Mouse (Mus musculus): ENCODE results near the gene Pygb. TPM values are rescaled to one million over a fixed set of nuclear protein-coding genes. Genes with fewer than 3 reads are reported as not detected.

The Pygb gene
- polyA plus RNA-seq, 1 experiment from 2014 or later = 212 TPM

DNA sequence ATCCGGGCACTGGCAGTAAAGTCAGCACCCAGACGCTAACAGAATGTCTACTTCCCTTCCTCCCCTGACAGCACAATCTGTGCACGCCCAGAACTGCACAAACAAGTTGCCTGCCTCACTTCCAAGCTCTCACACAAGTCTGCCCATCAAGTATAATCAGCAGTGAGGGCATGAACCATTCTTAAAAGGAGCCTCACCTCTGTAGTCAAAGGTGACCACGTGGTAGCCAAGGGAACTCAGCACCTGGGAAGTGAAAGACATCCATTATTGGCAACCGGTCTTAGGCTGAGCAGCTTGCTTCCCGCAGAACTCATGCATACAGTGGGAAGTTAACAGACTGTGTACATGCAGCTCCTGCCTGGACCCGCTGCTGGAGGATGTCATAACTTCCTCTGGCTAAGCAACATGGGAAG, 55.5 kb downstream of the Pygb start:
- H3K4me2 ChIP-seq = no peak overlapping the region
- H3K4me3 ChIP-seq = no peak overlapping the region
- no peak overlapping the region for H3K9ac ChIP-seq
- ATAC-seq (replicated peaks; ENCODE audit: insufficient number of reproducible peaks, insufficient read depth, low FRiP score, low read depth) = no peak
- no peaks in the 10 kb centered on the region for H3K27me3 ChIP-seq
- H3K4me1 ChIP-seq (replicated peaks) = peaks cover 2% of the 10 kb centered on the region; the same call in 1 of the 2 replicates
- WGBS = 69% methylated on average over 7 of the region's 7 CpGs
- no peak overlapping the region for H3K27ac ChIP-seq
- no peaks in the 10 kb centered on the region for H3K9me3 ChIP-seq (replicated peaks)
- no peaks in the 10 kb centered on the region for H3K36me3 ChIP-seq

DNA sequence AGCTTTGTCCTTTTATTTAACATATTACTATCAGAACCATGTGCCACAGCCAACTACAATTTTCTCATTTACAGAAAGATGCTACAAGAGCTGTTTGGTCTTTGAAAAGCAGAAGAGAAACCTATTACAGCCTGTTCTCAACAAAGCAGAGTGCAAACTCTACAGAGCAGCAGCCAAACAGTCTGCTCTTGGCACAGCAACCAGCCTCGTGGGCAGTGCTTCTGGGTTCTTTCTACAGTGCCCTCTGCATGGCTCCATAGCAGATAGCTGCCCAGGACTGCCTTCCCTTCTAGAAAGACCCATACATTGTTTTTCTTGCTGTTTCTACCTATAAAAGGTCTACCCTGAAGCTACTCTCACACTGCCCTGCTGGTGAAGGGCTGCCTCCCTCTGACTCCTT, 58.3 kb downstream of the Pygb start:
- H3K4me1 ChIP-seq (replicated peaks) = peaks cover 2% of the 10 kb centered on the region; the same call in 1 of the 2 replicates
- no peak overlapping the region for H3K9ac ChIP-seq
- H3K4me3 ChIP-seq = no peak overlapping the region
- H3K36me3 ChIP-seq = no peaks in the 10 kb centered on the region
- no peak overlapping the region for H3K4me2 ChIP-seq
- H3K9me3 ChIP-seq (replicated peaks) = no peaks in the 10 kb centered on the region
- 81% methylated on average over 1 of the region's 1 CpGs for WGBS
- no peaks in the 10 kb centered on the region for H3K27me3 ChIP-seq
- no peak for ATAC-seq (replicated peaks; ENCODE audit: insufficient number of reproducible peaks, insufficient read depth, low FRiP score, low read depth)
- no peak overlapping the region for H3K27ac ChIP-seq

DNA sequence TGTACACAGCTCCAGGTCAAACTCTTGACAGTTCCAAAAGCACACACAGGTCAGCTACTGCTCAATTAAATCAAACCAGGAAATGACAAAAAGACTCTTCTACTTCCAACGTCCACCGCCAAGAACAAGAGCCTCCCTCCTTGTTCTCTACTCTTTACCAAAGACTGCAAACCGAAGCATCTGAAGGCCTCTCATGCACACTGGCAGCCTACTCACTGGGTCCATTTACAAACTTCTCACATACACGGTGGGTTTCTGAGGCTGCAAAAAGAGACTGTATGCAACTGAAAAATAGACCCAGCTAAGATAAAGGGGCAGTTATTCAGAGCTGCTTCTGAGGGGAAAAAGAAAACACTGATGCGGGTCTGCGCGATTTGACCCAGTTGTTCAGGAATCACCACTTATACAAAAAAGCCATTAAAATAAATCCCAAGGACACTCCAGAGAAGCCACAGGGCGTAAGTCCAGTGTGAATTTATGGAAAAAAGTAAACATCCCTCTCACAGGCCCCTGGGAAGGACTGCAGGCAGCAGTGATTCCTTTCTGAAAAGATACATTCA, 61.0 kb downstream of the Pygb start:
- no peak overlapping the region for H3K4me3 ChIP-seq
- H3K27ac ChIP-seq = no peak overlapping the region
- no peaks in the 10 kb centered on the region for H3K27me3 ChIP-seq
- no peak overlapping the region for H3K9ac ChIP-seq
- no peak for ATAC-seq (replicated peaks; ENCODE audit: insufficient number of reproducible peaks, insufficient read depth, low FRiP score, low read depth)
- 83% methylated on average over 8 of the region's 8 CpGs for WGBS
- H3K9me3 ChIP-seq (replicated peaks) = no peaks in the 10 kb centered on the region
- H3K36me3 ChIP-seq = no peaks in the 10 kb centered on the region
- no peak overlapping the region for H3K4me2 ChIP-seq
- H3K4me1 ChIP-seq (replicated peaks) = peaks cover 2% of the 10 kb centered on the region; the same call in 1 of the 2 replicates

DNA sequence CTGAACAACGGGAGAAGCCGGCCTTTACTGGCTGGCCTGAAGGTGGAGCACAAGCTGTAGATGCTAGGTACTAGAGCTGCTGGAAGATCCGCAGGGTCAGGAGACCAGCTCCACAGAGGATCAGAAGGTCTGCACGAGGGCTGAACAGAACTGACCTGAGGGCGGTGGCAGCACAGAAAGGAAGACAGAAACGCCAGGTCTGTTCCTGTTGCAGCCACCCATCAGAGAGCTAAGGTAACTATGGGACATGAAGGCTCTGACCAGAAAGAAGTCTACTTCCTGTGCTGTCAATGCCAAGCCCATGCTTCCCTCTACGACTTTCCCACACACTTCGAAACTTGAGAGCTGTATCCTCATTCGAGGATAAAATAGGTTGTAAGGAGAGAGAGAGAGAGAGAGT, 64.7 kb downstream of the Pygb start:
- Histone ChIP-seq H3K27me3 (no peaks in the 10 kb centered on the region), H3K4me2 (no peak overlapping the region), H3K4me3 (no peak overlapping the region), H3K9me3 (replicated peaks) (no peaks in the 10 kb centered on the region), H3K36me3 (no peaks in the 10 kb centered on the region), H3K9ac (no peak overlapping the region), H3K4me1 (replicated peaks) (peaks cover 2% of the 10 kb centered on the region; the same call in 1 of the 2 replicates), H3K27ac (no peak overlapping the region)
- no peak for ATAC-seq (replicated peaks; ENCODE audit: insufficient number of reproducible peaks, insufficient read depth, low FRiP score, low read depth)
- WGBS = 51% methylated on average over 9 of the region's 9 CpGs

DNA sequence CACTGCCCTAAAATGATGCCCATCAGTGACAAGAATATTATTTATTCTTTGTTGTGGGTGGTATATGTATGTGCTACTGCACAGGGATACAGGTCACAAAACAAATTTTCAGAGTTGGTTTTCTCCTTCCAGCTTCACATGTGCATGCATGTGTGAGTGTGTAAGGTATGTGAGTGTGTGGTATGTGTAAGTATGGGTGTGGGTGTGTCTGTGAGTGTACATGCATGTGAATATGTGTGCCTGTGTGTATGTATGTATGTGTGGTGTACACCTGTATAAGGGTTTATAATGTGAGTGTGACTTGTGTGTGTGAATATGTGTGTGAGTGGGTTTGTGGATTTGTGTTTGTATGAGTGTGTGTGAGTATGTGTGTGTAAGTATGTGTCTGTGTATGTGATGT, 68.7 kb downstream of the Pygb start:
- H3K27me3 ChIP-seq = no peaks in the 10 kb centered on the region
- H3K4me3 ChIP-seq = no peak overlapping the region

DNA sequence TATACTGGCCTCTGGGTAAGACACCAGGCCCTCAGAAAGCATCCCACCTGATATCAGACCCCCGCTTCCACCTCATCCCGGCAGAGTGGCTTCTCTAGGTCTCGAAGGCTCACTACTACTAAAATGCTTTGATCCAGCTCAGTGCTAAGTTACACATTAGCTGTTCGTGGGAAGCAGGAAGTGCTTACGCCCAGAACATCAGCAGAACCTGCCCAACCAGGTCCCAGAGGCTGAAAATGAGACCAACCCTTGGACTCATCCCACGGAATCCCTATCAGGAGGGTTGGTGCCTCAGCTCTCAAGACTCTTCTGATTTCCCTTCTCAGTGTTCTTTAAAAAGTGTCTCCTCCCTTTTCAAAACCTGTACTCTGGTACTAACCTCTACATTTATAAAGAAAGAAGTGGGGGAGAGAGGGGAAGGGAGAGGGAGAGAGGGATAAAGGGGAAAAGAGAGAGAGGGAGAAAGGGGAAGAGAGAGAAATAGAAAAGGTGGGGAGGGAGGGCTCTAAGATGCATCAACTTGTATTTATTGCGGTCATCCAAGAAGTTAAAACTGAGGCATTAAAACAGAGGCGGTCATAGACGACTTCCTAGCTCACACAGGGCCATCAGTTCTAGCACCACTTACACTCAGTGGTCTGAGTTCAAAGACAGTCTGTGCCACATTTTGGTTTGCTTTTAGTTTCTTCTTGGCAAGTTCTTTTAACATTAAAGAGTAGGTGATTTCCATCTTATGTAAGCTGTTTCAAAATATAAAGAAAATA, 72.4 kb downstream of the Pygb start:
- Histone ChIP-seq H3K36me3 (no peaks in the 10 kb centered on the region), H3K4me2 (no peak overlapping the region), H3K9ac (no peak overlapping the region), H3K4me1 (replicated peaks) (no peaks in the 10 kb centered on the region), H3K27me3 (no peaks in the 10 kb centered on the region), H3K9me3 (replicated peaks) (no peaks in the 10 kb centered on the region), H3K4me3 (no peak overlapping the region), H3K27ac (no peak overlapping the region)
- ATAC-seq (replicated peaks; ENCODE audit: insufficient number of reproducible peaks, insufficient read depth, low FRiP score, low read depth) = no peak
- 74% methylated on average over 9 of the region's 9 CpGs for WGBS

More for the DNA sequence above, 68.7 kb downstream of the Pygb start:
- Histone ChIP-seq H3K4me1 (replicated peaks) (no peaks in the 10 kb centered on the region), H3K36me3 (no peaks in the 10 kb centered on the region), H3K9ac (no peak overlapping the region), H3K4me2 (no peak overlapping the region), H3K9me3 (replicated peaks) (no peaks in the 10 kb centered on the region), H3K27ac (no peak overlapping the region)
- no peak for ATAC-seq (replicated peaks; ENCODE audit: insufficient number of reproducible peaks, insufficient read depth, low FRiP score, low read depth)

DNA sequence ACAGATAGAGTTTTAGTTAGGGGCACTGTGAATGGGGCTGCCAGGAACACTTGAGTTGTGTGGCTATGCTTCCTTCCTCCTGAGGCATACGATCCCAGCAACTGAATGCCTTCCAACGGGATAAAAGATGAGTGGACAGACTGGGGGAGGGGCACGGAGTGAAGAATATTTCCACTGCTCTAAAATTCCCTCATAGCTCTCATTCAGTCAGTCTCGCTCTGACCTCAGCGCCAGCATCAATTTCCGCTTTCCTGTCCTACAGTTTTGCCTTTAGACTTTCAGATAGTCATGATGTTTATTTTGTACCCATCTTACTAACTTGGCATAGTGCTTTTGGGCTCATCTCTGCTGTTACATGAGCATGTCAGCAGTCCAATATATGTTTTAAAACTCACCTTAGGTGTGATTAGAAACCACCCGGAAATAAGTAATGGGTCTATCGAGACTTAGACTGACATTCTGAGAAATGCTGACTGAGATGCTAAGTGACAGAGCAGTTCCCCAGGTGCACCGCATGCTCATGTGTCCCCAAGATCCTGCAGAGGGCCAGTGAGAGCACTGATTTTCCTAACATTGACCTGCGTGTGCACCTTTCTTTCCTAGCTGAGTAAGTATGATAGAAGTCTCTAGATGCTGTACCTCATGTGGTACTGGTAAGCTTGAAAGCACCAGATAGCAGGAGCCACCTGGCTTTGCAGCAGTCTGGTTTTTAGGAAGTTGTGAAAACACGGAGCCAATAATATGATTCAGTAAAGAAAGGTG, 73.4 kb downstream of the Pygb start:
- Histone ChIP-seq H3K4me1 (replicated peaks) (no peaks in the 10 kb centered on the region), H3K27me3 (no peaks in the 10 kb centered on the region), H3K9me3 (replicated peaks) (no peaks in the 10 kb centered on the region), H3K4me2 (no peak overlapping the region), H3K9ac (no peak overlapping the region), H3K4me3 (no peak overlapping the region), H3K36me3 (no peaks in the 10 kb centered on the region), H3K27ac (no peak overlapping the region)
- no peak for ATAC-seq (replicated peaks; ENCODE audit: insufficient number of reproducible peaks, insufficient read depth, low FRiP score, low read depth)
- 70% methylated on average over 11 of the region's 11 CpGs for WGBS

DNA sequence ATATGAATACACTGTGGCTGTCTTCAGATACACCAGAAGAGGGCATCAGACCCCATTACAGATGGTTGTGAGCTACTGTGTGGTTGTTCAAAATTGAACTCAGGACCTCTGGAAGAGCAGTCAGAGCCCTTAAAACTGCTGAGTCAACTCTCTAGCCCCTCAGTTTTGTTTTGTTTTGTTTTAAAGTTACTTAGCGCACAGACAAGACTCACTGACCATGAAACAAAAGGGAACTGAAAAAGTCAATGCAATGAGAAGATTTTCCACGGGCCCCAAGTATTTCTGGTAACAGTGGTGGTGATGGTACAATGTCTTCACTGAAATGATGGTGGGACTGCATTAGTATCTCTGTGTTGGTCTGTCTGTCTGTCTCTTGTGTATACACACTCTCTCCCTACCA, 74.6 kb downstream of the Pygb start:
- WGBS = 79% methylated on average over 2 of the region's 2 CpGs
- no peak for ATAC-seq (replicated peaks; ENCODE audit: insufficient number of reproducible peaks, insufficient read depth, low FRiP score, low read depth)
- no peaks in the 10 kb centered on the region for H3K27me3 ChIP-seq

DNA sequence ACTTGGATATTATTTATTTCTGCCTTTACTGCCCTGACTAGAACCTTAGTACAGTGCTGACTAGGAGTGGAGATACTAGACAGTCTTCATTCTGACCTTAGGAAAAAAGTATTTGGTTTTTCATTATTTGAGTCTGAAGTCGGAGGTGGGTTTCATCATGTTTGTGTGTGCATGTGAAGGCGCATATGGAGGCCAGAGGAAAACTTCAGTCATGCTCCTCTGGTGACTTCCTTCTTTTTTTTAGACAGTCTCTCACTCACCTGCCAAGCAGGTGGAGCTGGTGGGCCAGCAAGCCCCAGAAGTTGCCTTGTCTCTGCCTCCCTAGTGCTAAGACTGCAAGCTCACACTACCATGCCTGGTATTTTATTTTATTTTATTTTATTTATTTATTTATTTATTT, 80.5 kb downstream of the Pygb start:
- Histone ChIP-seq H3K36me3 (no peaks in the 10 kb centered on the region), H3K4me1 (replicated peaks) (no peaks in the 10 kb centered on the region), H3K9ac (no peak overlapping the region), H3K27ac (no peak overlapping the region), H3K4me2 (no peak overlapping the region), H3K27me3 (no peaks in the 10 kb centered on the region), H3K9me3 (replicated peaks) (no peaks in the 10 kb centered on the region), H3K4me3 (no peak overlapping the region)
- WGBS = 96% methylated on average over 2 of the region's 2 CpGs
- ATAC-seq (replicated peaks; ENCODE audit: insufficient number of reproducible peaks, insufficient read depth, low FRiP score, low read depth) = no peak

More for the DNA sequence above, 74.6 kb downstream of the Pygb start:
- Histone ChIP-seq H3K4me3 (no peak overlapping the region), H3K9me3 (replicated peaks) (no peaks in the 10 kb centered on the region), H3K27ac (no peak overlapping the region), H3K4me2 (no peak overlapping the region), H3K9ac (no peak overlapping the region), H3K4me1 (replicated peaks) (no peaks in the 10 kb centered on the region), H3K36me3 (no peaks in the 10 kb centered on the region)

DNA sequence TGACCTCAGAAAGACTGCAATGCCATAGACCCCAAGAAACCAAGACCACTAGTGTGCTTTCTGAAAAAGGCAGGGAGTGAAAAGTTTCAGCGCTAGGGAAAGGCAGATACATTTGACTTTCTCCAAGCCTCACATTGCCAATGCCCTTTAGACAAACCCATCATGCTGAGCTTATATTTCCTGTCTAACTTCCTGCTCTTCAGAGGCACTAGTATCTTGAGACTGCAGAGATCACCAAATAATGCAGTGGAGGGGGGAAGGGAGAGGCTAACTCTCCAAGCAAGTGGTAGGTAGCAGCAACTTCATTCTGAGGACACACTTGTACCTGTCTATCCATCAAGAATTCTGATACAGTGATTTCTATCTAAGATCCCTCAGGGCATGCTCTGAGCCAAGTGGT, 82.9 kb downstream of the Pygb start:
- WGBS = 79% methylated on average over 1 of the region's 1 CpGs

DNA sequence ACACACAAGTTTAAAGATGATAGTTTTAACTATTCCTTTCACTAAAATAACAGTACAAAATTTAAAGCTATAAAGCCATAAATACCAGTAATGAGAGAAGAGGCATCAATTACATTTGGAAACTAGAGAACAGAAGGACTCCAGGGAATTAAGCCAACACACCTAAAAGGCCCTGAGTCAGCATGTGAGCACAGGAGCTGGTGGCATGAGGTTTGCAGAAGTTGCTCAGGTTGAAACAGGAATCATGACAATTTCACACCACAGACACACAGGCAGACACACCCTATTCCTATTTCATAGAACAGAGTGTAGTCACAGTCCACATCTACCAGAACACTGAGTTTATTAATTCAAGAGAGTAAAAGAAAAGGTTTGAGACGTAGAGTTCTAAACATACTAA, 88.0 kb downstream of the Pygb start:
- peaks cover 5% of the 10 kb centered on the region; the same call in 1 of the 2 replicates for H3K4me1 ChIP-seq (replicated peaks)
- no peak overlapping the region for H3K9ac ChIP-seq
- no peak overlapping the region for H3K4me3 ChIP-seq
- no peak overlapping the region for H3K27ac ChIP-seq
- no peaks in the 10 kb centered on the region for H3K9me3 ChIP-seq (replicated peaks)
- no peaks in the 10 kb centered on the region for H3K36me3 ChIP-seq
- no peak overlapping the region for H3K4me2 ChIP-seq
- ATAC-seq (replicated peaks; ENCODE audit: insufficient number of reproducible peaks, insufficient read depth, low FRiP score, low read depth) = no peak
- 78% methylated on average over 1 of the region's 1 CpGs for WGBS
- H3K27me3 ChIP-seq = no peaks in the 10 kb centered on the region

More for the DNA sequence above, 82.9 kb downstream of the Pygb start:
- Histone ChIP-seq H3K36me3 (no peaks in the 10 kb centered on the region), H3K4me2 (no peak overlapping the region), H3K27ac (no peak overlapping the region), H3K27me3 (no peaks in the 10 kb centered on the region), H3K9me3 (replicated peaks) (no peaks in the 10 kb centered on the region), H3K4me3 (no peak overlapping the region), H3K4me1 (replicated peaks) (peaks cover 5% of the 10 kb centered on the region; the same call in 1 of the 2 replicates), H3K9ac (no peak overlapping the region)
- ATAC-seq (replicated peaks; ENCODE audit: insufficient number of reproducible peaks, insufficient read depth, low FRiP score, low read depth) = no peak
